Mouse (Mus musculus) A20 (cell line): ENCODE data around the gene Hspa8.
A peak's percentile ranks its signal among the peaks of the same experiment; 100 is the strongest.
"Not testable (repeated sequence)": the region's sequence is repeated elsewhere in the genome, so short reads cannot be mapped to it uniquely, and the experiment has no call there.

Experiments
- DNase-seq: peaks from one replicate; pipeline ENCODE4 v3.0.0-alpha.2; 2011; ENCODE audit warnings: low read depth, low spot score

Gene Hspa8

GRCm38 (mm10) chr9:40783641-40784373 is 17.0 kb upstream of the Hspa8 start:
- peak; percentile 77 for DNase-seq

GRCm38 (mm10) chr9:40784374-40784967 is 16.3 kb upstream of the Hspa8 start:
- no peak for DNase-seq

GRCm38 (mm10) chr9:40785452-40785851 is 15.3 kb upstream of the Hspa8 start:
- no peak for DNase-seq

- DNase-seq = not testable (repeated sequence)
Measured at GRCm38 (mm10) chr9:40786820-40787219, 14.0 kb upstream of the Hspa8 start.

- DNase-seq = no peak
Measured at GRCm38 (mm10) chr9:40791864-40792633, 8.7 kb upstream of the Hspa8 start.

GRCm38 (mm10) chr9:40793581-40793980 is 7.2 kb upstream of the Hspa8 start:
- DNase-seq = no peak

- DNase-seq = no peak
Measured at GRCm38 (mm10) chr9:40794251-40794650, 6.5 kb upstream of the Hspa8 start.

- no peak for DNase-seq
Measured at GRCm38 (mm10) chr9:40794926-40795325, 5.9 kb upstream of the Hspa8 start.

- no peak for DNase-seq
Measured at GRCm38 (mm10) chr9:40795562-40795961, 5.2 kb upstream of the Hspa8 start.

- DNase-seq = no peak
Measured at GRCm38 (mm10) chr9:40796054-40796453, 4.7 kb upstream of the Hspa8 start.

GRCm38 (mm10) chr9:40798247-40798960 is 2.4 kb upstream of the Hspa8 start:
- DNase-seq = no peak

- no peak for DNase-seq
Measured at GRCm38 (mm10) chr9:40799112-40799511, 1.7 kb upstream of the Hspa8 start.

- DNase-seq = peak; percentile 79
Measured at GRCm38 (mm10) chr9:40799837-40800501, 815 bp upstream of the Hspa8 start.

- not testable (repeated sequence) for DNase-seq
Measured at GRCm38 (mm10) chr9:40801614-40802532, 1.1 kb downstream of the Hspa8 start.

GRCm38 (mm10) chr9:40802533-40802875 is 1.7 kb downstream of the Hspa8 start:
- DNase-seq = not testable (repeated sequence)

GRCm38 (mm10) chr9:40804576-40804975 is 3.8 kb downstream of the Hspa8 start:
- not testable (repeated sequence) for DNase-seq

- peak; percentile 82 for DNase-seq
Measured at GRCm38 (mm10) chr9:40805263-40805662, 4.5 kb downstream of the Hspa8 start.

GRCm38 (mm10) chr9:40806440-40807288 is 5.9 kb downstream of the Hspa8 start:
- DNase-seq = peak; percentile 42

- peak; percentile 56 for DNase-seq
Measured at GRCm38 (mm10) chr9:40807289-40807920, 6.6 kb downstream of the Hspa8 start.
